In the genomic region with DNA sequence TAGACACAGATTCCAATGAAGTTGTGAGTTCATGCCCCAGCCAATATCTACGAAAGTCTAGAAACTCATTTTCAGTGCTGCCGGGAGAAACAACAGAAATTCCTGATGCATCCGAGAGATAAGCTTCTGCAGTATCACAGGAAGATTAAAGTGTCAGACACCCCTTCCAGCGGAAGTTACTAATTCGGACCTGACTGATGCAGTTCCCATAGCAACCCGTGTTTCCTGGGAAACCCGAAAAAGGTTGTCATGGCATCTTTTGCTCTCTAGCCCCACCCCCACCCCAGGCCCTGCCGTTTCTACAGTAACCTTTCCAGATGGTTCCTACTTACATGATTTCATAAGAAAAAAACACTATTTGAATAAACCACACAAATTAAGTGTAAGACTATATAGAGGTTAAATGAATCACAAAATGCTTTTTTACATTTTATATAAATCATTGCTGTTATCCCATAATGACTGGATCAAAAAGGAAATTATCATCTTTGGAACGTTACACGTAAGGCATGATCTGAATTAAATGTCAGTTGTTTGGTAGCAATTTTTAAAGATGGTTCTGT, we compare ENCODE assay signal across 7 mouse cellular contexts. TPM values are rescaled to one million over a fixed set of nuclear protein-coding genes. Genes with fewer than 3 reads are reported as not detected.
DNase-seq lines count a peak whose midpoint lies in the region; ATAC-seq lines count a peak whose summit lies in the region.

No protein-coding gene starts in this region.

- intact Hi-C loops in left cerebral cortex, postnatal 4 days (cut with DNase I), result loop anchor here (10.0 kb wide), 1 partner anchor 84 kb away; no protein-coding TSS in a partner anchor

- ATAC-seq in neutrophil, adult 5-6 weeks (ENCODE audit: extremely low read depth, insufficient number of reproducible peaks, low FRiP score, poor library complexity, severe bottlenecking), result peak; percentile 33; the same call in 1 of the 2 replicates

- DNase-seq in CD4-positive, CD25-positive, alpha-beta regulatory T cell, adult 2 months (ENCODE audit: low read depth, low spot score), result peak; percentile 85
- DNase-seq in ZHBTc4 (ENCODE audit: low read depth, low spot score), result peak; percentile 16
- DNase-seq in frontal cortex, postnatal 10 days (ENCODE audit: low spot score in 2 of 2), result peak; percentile 61 to 64
- peak; percentile 50 for DNase-seq in left cerebral cortex, postnatal 4 days
- DNase-seq in adrenal gland, adult 8-10 months, result no peak
- DNase-seq in adrenal gland, postnatal 10 days, result no peak

RNA-seq across cellular contexts. Expression of a gene that starts 2.8 kb away (rescaled TPM):
- 10 to 100 TPM; 32.9 to 36.6 TPM for total RNA-seq in left cerebral cortex, postnatal 4 days (2021)
- 32.2 and 32.3 TPM in 2 replicates for total RNA-seq in neutrophil, adult 5-6 weeks (2017)
- 1 to 10 TPM in 3 of 4 experiments, under 1 TPM in 1; 0.91 to 2.5 (median 1.3) TPM for total RNA-seq in adrenal gland, adult 8-10 months (2022)
- total RNA-seq in adrenal gland, postnatal 10 days (2021), result 1 to 10 TPM in 1 of 2 experiments, under 1 TPM in 1; 1.00 to 1.2 TPM

Comparison
In these comparisons a context has a peak if more than half of its experiments do, and no peak if none do; other contexts are left out.
1. DNase-seq: peak in CD4-positive, CD25-positive, alpha-beta regulatory T cell, adult 2 months (single experiment), ZHBTc4 (single experiment), frontal cortex, postnatal 10 days (2 of 2) and left cerebral cortex, postnatal 4 days (single experiment); none in adrenal gland, adult 8-10 months (single experiment) and adrenal gland, postnatal 10 days (single experiment).